Mouse (Mus musculus) MN1 (cell line): ENCODE measurements at regions not wholly inside any gene's neighbourhood (a gene's known extent, or its start where the extent isn't known, plus 50 kb on each side); places are given as distances from the start of the nearest gene placed in this dataset.

Experiments used
- DNase-seq: peaks from one replicate; pipeline ENCODE4 v3.0.0-alpha.2; 2016; ENCODE audit warnings: low spot score

DNA sequence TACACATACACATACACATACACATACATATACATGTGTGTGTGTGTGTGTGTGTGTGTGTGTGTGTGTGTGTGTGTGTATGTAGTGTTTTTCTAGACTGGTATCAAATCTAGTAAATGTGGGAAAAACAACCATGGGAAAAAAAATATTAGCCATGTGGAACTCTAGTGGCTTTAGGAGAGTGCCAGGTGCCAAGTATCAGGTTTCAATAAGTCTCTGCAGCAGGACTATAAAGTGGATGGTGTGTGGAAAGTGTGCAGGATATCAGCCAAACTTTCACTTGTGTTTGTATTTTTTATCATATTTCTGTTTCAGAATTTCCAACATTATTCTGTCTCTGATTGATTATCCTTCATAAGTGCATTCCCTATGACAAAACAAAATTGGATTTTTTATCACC is 653.3 kb upstream of the Fam98a start:
- DNase-seq, result no peak

DNA sequence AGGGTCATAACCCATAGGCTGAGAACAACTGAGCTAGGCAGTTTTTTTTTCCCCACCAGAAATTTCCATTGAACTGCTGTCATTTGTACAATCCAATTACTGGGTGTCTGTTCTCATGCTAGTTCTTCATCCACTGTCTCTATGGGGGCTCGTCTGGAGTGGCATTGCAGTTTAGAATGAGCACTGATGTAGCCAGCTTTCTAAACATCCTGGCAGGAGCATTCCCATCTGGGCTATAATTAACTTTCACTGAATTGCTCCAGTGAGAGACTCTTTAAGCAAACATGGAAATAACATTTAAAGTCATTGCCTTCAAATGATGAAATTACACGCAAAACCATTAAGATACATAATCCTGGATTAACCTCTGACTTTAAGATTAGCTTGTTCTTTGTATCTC is 633.1 kb upstream of the Fam98a start:
- DNase-seq, result no peak

DNA sequence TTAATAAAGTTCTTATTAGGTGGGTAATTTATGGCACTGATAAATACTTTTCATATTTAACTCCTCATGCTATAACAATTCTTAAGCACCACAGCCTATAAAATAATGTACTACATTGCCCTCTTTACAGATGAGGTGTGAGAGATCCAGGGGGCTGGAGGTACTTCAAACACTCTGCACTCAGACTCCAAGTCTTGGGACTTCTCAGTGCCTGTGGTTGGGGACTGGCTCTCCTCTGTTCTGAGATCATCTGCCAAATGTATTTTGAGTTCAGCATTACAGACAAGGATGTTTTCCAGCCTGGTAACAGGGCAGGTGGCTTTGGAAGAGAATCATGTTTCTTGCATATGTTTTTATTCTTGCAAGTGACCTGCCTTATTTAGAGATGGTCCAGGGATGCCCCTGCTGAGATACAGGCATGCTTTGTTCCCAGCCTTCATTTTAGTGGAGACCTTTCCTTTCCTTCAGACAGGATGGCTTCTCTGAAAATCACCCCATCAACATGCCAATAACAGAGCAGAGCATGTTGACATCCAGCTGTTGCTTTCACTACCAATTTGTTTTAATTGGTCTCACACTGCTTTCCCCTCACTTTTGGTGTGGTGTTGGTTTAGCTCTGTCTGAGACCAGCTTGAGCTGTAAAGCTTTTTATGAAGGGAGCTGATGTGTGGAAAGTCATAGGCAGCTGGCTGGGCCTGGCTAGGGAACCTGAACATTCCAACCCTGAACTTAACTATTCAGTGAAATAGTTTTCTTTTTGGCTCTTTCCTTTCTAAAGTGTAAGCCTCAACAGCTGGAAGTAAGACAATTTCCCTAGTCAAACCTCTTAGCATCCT is 585.1 kb upstream of the Fam98a start:
- no peak for DNase-seq

DNA sequence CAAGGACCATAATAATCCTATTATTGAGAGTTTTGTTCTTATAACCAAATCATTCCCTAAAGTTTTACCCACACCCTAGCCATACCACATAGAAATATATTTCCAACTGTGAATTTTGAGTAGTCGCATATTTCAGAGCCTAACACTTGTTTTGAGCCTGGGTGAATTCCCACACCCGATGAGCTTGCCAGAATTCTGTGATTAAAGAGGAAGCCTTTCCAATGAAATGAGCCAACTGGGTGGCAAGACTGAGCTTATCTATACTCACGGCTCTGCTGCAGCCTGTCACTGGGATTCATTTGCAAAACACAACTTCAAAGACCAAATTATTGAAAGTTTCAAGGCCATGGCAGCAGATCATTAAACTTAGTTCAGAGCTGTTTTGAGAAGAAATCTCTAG is 582.3 kb upstream of the Fam98a start:
- DNase-seq, result no peak

DNA sequence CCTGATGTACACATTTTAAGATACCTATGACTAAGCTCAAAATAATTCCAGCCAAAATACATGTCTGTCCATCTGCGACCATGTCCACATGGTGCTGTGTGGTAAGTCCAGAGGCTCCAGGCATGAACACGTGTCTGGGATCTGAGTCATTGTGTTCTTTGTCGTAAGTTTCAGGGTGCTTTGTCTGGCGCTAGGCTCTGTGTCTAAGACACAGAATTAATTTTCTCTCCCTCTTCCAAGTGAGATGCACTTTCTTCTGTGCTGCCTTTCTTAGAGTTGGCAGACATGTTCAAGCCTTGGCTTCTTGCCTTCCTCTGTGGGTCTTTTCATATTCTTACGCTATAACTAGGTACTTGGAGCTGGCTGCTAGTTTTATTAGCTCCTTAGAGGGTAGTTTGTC is 573.5 kb upstream of the Fam98a start:
- no peak for DNase-seq

DNA sequence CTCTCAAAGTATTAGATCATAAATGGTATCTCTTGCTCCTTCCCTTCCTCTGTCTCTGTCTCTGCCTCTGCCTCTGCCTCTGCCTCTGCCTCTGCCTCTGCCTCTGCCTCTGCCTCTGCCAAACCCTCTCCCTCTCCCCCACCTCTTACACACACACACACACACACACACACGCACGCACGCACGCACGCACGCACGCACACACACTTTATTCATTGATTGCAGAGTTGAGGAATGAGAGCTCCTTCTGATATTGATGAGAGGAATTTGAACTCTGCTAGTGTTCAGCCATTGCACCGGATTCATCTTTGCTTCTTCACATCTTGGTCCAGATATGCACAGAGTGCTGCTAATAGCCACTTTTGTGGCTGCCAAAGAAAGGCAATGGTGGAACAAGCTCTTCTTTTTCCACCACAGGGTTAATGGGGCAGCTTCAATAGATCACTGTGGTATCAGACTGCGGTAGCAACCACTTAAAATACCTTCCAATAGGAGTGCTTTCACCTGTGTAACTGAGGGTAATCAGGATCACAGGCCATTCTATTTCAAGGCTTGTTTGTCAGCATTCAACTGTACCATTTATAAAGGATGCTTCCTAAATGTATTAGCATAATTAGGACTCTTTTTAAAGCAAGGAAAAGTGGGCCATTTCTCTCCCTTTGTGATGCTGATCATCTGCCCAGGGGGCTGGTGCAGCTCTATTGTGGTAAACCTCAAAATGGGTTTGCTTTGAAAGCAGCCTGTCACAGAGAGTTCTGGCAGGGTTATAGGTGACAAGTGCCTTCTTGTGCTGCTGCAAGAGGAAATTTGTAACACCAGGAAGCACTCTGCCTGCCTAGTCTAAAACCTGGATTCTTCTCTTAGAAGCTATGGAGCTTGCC is 559.8 kb upstream of the Fam98a start:
- no peak for DNase-seq

DNA sequence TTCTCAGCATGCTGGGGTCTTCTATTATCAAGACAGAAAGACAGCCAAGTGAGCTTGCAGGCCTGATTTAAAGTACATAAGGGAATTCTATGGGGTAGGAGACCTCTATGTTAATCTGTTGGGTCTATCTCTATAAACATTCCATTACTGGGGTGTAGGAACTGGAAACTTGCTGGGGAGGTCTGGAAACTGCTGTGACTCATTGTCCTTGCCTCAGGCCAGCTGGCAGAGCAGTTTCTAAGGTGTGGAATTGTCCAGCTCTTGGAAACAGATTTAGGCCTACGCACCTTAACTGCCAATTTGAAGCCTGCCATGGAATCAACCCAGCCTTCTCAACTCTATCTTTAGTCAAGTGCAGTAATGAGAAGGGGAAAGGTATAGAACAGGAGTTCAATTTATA is 559.1 kb upstream of the Fam98a start:
- DNase-seq, result no peak

DNA sequence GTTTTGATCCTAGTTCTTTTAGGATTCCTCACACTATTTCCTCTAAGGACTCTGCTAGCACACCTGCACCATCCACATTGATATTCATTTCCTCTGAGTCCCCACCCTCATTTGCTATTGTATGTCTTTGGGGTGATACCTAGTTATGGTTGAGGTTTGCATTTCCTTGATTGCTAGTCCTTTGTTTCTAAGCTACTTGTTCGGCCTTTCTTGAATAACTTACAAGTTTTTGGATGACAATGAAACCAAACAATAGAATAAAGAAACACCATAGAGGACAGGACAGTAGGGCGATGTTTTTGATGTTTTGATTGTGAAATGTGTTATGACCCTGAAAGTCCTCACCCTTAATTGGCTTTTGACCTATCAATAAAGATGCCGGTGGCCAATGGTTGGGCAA is 531.8 kb upstream of the Fam98a start:
- DNase-seq, result no peak

DNA sequence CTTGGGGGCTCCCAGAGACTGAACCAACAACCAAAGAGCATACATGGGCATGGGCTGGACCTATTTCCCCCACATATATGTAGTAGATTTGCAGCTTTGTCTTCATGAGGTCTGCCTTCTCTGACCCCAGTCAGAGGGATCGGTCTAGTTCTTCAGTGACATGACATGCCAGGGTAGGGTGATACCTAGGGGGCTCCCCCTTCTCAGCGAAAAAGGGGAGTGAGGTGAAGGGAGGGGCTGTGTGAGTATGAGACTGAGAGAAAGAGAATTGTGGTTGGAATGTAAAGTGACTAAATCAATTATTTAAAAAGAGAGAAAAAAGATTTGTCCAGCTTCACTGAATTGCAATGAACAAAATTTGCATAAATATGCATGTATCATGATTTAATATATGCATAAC is 530.0 kb upstream of the Fam98a start:
- DNase-seq, result no peak

DNA sequence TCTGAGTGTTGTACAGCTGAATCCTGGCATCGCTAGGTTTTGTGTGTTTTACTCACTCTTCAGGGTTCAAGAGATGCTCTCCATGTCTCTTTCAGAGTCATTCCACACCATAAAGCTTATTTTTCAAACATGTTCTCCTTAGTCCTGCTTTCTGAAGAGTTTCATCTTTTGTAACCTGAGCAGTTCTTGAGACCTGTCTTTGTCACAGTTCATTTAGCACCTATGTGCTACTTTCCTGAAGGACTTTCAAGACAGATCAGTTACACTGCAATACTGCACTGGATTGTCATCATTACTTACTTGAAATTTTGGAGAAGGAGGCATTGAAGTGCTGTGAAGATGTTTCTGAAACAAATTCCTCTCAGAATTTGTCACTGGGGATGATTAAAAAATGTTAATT is 494.7 kb upstream of the Fam98a start:
- DNase-seq, result no peak

DNA sequence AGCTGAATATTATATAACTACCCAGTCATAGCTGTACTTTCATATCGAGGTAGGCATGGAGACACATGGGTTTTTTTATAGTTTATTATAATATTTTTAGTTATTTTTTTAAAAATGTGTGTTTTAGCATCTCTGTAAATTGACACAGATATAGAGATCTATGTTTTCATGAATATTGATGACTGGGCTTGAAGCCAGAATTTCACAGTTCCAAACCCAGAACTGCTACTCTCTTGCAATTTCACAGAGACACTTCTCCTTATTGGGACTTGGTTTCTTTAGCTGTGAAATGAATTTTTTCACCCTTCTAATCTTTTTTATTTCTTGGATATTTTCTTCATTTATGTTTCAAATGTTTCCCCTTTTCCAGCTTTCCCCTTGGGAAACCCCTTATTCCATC is 481.0 kb upstream of the Fam98a start:
- no peak for DNase-seq

DNA sequence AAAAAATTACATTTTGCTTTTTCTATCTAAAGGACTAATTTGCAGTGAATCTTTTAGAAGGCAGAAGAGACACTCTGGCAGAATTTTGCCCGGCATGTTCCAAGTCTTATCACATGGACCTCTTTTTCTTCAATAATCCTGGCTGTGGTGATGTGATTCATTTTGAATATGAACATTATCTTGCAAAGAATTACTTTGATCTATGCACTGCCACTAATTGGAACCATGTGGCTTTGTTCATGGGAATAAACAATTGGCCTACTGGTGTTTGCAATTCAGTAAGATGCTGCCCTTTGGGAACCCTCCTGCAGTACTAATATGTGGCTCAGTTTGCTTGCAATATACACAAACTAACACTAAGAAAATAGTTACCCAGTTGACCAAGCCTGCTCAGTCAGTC is 456.3 kb upstream of the Fam98a start:
- no peak for DNase-seq

DNA sequence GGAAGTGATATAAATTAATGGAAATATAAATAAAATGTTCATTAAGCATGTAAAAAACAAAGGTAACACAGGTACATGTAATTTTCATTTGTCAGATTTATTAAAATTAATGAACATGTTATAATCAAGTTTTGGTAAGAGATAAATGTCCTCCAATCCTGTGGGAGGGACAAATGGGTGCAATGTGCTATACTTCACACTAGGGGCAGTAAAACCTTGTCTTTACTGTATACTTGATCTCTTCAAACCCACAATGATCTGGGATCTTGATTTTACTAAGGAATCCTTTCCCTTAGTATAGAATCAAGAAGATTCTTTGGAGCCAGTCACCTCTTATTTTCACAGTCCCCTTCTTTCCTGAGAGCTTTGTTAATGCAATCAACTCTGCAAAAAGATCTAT is 451.1 kb upstream of the Fam98a start:
- DNase-seq, result no peak

DNA sequence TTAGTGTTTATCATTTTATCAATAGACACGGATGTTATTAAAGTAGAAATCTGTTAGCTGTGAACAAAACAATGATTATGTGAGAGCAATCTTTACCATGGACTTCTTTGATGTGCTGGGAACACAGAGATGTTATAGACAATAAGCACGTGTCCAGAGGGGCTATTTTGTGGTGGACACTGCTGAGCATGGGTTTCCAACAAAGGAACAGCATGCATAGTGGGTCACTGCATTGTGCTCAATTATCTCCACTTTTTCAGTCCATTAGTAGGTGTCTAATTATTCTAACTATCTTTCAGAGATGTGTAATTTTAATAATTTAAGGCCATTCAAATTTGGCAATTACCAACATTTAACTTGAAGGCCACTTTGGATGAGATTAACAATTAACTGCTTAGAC is 409.6 kb upstream of the Fam98a start:
- DNase-seq, result no peak

DNA sequence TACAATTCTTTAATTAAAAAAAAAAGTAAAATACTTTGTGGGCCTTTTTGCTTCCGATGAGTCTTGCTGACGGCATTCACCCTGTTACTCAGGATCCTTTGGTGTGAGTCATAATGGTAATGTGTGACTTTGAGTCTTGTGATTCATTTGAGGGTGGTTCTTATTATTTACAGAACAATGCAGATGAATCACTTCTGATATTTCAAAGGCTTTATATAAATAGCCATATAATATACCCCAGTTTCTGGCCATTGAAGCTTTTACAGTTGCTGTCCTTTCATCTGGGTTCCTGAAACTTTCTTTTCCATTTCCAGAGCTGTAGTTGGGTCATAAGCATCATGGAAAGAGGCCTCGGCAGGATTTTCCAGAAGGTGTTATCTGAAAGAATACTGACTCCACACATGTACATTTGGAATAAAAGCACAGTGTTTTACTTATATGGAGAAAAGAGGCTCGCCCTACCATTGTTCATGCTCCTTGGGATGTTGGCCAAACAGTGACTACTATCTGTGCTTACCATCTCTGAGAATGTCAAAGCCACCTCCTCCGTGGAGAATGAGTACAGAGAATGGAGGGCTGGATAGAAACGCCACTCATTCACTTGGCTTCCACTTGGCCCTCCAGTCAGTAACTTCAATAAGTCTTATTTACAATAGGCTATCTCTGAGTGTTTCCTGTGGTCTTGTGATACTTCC is 385.1 kb upstream of the Fam98a start:
- DNase-seq, result no peak

DNA sequence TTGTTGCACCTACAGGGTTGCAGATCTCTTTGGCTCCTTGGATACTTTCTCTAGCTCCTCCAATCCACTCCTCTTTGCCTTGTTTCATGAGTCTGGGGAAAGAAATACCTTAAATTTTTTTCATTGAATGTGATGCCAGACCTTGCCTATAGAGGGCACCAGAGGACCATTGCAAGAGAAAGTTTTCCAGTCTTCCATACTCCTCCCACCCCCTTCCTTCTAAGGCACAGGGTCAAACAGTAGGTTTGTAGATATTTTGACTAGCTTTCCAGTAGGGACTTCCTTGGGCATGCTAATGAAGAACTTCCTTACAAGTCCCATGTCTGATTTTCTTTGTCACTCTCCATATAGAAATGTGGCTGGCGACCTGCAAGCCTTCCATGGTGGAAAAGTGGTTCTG is 379.3 kb upstream of the Fam98a start:
- no peak for DNase-seq

DNA sequence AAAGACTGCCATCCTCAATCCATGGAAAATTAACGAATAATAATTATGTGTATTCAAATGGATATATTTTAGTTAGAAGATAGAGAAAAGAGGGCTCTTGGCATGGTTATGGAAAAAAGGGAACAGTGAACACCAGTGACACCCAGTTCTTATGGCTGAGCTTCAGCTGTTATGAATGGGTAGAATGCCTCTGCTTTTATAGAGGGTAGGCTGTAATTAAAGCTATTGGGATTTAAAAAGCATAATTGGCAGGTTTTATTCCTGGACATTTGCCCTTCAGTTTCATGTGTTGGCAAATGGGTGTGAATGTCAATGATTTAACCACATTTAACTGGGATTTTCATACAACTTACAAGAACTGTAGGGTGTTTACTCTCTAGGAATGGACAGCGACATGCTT is 368.5 kb upstream of the Fam98a start:
- no peak for DNase-seq

DNA sequence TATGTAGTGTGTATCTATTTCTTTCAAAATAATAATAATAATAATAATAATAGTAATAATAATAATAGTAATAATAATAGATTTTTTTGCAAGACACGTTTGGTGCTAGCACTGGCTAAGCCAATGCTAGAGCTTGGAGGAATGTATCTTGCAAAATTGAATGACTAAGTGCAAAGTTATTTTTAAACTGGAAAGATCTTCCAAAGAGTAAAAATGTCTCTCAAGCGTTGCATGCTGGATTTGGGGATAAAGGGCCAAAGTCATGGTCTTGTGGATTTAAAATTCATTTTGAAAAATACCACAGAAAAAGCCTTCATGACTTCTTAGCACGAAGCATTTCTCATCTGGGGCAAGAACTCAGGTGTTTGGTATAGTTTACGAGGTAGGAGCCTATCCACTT is 365.3 kb upstream of the Fam98a start:
- no peak for DNase-seq

DNA sequence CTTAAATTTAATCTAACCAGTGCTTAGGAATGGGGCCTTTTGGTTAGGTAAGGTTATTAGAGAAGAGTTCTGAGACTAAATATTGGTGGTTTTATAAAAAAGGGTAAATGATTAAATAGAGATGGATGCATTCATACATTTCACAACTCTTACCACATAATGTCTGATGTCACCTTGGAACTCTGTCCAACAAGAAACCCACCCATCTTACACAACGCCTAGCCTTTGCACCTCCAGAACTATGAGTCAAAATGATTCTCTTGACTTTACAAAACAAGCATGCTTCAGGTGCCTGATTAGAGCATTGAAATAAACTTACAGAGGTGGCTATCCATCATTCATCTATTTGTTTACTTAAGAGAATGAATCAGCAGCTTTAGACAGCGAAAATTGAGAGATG is 364.8 kb upstream of the Fam98a start:
- DNase-seq, result no peak

DNA sequence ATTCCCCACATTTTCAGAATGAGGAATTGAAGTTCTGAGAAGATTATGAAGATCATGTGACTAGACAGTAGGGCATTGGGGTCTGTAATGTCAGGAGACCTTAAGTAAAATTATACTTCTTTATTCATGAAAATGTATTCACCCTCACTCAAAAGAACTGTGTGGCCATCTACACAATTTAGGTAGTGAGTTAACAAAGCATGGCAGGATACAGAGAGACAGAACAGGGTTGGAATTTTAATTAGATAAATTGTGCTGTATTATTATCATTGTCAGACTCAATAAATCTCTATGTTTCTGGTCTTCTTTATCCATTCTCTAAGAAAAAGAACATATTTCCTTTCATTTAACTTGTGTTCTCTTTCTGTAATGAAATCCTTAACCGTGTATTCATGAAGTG is 363.5 kb upstream of the Fam98a start:
- no peak for DNase-seq

DNA sequence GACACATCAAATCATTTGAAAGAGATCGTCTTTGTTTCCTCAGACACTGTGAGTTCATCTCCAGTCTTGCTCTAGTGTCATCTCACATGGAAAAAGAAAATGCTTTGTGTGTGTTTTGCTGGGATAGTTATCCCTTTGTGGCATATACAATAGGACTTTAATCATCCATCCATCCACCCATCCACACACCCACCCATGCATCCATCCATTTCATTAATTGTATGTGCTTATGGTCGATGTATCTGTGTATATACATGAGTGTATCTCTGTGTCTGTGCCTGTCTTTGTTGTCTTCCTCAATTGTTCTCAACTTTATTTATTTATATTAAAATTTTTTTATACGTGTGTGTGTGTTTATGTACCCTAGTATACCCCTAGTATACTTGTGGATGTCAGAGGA is 355.3 kb upstream of the Fam98a start:
- no peak for DNase-seq

DNA sequence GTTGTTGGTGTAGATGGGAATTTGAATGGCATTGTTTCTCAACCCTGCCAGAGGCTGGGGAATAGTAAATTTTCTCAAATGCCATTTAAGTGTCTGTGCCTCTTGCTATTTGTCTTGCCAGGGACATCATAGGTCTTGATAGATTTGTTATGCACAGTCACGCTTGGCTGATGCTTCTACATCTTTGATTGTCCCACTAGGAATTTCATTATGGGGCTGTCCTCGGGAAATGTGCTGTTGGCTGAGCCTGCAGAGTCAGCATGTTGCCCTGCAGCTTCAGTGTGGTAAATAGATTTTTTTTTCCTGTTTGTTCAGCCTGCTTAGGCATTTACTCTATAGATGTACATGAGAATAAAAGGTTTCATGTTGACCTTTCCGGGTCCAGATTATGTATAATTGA is 354.9 kb upstream of the Fam98a start:
- no peak for DNase-seq

DNA sequence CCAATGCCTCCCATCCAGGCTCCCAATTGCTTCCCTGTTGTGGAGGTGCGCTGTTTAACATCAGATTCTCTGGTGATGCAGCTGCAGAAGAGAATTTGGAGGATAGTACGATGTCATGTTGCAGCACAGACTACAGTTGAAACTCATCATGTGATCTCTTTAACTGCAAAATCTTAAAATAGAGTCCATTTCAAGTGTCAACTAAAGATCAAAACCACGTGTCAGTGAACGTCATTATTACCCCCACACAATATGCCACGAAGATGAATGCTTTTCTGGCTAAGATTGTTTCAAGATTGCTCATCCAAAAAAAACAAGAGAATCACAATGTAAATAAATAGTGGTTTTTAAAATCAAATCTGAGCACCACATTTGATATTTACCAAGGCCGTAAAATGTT is 343.7 kb upstream of the Fam98a start:
- no peak for DNase-seq
